Mouse (Mus musculus): ENCODE results near the gene Tbc1d4. TPM values are rescaled to one million over a fixed set of nuclear protein-coding genes. Genes with fewer than 3 reads are reported as not detected.
"Not testable (repeated sequence)": the region's sequence is repeated elsewhere in the genome, so short reads cannot be mapped to it uniquely, and the experiment has no call there.

Gene Tbc1d4
- total and polyA plus RNA-seq, 3 experiments: 20.6 to 72.9 (median 71.0) TPM

DNA sequence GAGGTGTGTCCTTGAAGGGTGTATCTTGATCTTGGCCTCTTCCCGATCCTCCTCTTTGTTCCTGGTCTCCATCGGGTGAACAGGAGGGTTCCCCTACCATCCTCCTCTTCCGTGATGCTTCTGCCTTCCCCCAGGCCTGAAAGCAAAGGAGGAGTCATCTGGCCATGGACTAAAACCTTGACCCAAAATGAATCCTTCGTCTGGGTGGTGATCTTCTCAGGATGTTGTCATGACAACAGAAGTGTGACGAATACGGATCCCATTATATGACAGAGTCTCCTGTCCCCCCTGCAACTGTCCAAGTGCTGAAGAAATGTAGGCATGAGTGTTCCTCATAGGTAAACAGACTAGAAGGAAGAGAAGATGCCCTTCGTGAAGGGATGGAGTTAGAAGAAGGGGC is 15.7 kb downstream of the Tbc1d4 start:
- no peak overlapping the region for H3K4me2 ChIP-seq (ENCODE audit: insufficient read depth, low read depth, poor library complexity, severe bottlenecking)
- peaks cover 3% of the 10 kb centered on the region for H3K9me3 ChIP-seq (replicated peaks; ENCODE audit: low read length)
- no peak overlapping the region for H3K9ac ChIP-seq (ENCODE audit: insufficient read depth, low read depth)
- H3K4me3 ChIP-seq (replicated peaks in 1 of 3; ENCODE audit: low read depth in 2 of 3, low read length in 2 of 3, poor library complexity in 1 of 3): no peak overlapping the region
- no peaks in the 10 kb centered on the region for H3K27me3 ChIP-seq (replicated peaks)
- in situ Hi-C loops (cut with MboI; ENCODE audit: low pct_ligation_motif_present, low pct_unique_long_range_greater_than_20kb, low sequenced_read_pairs): no loop called here
- H3K36me3 ChIP-seq (replicated peaks in 1 of 2; ENCODE audit: control insufficient read depth in 1 of 2, insufficient read depth in 1 of 2, low read length in 1 of 2): peaks cover 0 to 42% of the 10 kb centered on the region in 2 experiments
- H3K27ac ChIP-seq (ENCODE audit: insufficient read depth, low read depth): no peak overlapping the region
- no peak for DNase-seq (ENCODE audit: extremely low read depth)
- H3K4me1 ChIP-seq (ENCODE audit: control insufficient read depth in 1 of 2, insufficient read depth in 2 of 2): peaks cover 0 to under 1% of the 10 kb centered on the region in 2 experiments; a peak in 1 of 4 replicates
- TF ChIP-seq JUND (conservative IDR thresholded peaks at IDR 0.05; ENCODE audit: low read depth, low read length) (no peak), POLR2AphosphoS2 (IDR thresholded peaks at IDR 0.05; ENCODE audit: low read depth, low read length) (no peak), CHD1 (IDR thresholded peaks at IDR 0.05; ENCODE audit: low read depth, low read length) (no peak), USF2 (conservative IDR thresholded peaks at IDR 0.05; ENCODE audit: low read depth, low read length) (no peak), UBTF (IDR thresholded peaks at IDR 0.05; ENCODE audit: low read depth, low read length) (no peak), NRF1 (IDR thresholded peaks at IDR 0.05; ENCODE audit: low read depth, low read length) (no peak), HCFC1 (IDR thresholded peaks at IDR 0.05; ENCODE audit: low read depth, low read length) (no peak), ELF1 (IDR thresholded peaks at IDR 0.05; ENCODE audit: low read depth, low read length) (no peak)
- H3K79me2 ChIP-seq (replicated peaks; ENCODE audit: control insufficient read depth, extremely low read depth, insufficient read depth, poor library complexity, severe bottlenecking): no peaks in the 10 kb centered on the region
- dilution Hi-C loops (cut with MboI; ENCODE audit: extremely low pct_ligation_motif_present, extremely low pct_unique_long_range_greater_than_20kb, low sequenced_read_pairs): no loop called here

DNA sequence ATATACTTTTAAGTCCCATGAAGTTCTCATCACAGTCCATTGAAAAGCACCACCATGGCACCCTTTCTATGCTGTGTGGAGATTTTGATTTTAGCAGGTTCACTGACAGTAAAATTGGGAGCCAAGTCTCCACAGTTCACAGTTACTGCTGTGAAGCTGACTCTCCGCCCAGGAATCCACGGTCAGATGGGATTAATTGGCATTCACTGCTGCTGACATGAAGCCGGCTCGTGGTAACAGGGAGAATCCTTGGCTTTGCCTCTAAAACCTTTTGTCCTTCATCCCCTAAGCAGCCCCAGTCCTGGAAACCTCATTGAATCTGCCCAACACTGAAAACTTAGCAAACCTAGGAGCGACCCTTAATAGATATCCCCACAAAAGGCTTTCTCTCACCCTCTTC is 17.9 kb downstream of the Tbc1d4 start:
- H3K9ac ChIP-seq (ENCODE audit: insufficient read depth, low read depth): no peak overlapping the region
- dilution Hi-C loops (cut with MboI; ENCODE audit: extremely low pct_ligation_motif_present, extremely low pct_unique_long_range_greater_than_20kb, low sequenced_read_pairs): no loop called here
- in situ Hi-C loops (cut with MboI; ENCODE audit: low pct_ligation_motif_present, low pct_unique_long_range_greater_than_20kb, low sequenced_read_pairs): no loop called here
- H3K4me3 ChIP-seq (replicated peaks in 1 of 3; ENCODE audit: low read depth in 2 of 3, low read length in 2 of 3, poor library complexity in 1 of 3): no peak overlapping the region
- H3K9me3 ChIP-seq (replicated peaks; ENCODE audit: low read length): peaks cover 3% of the 10 kb centered on the region
- DNase-seq (ENCODE audit: extremely low read depth): no peak
- H3K79me2 ChIP-seq (replicated peaks; ENCODE audit: control insufficient read depth, extremely low read depth, insufficient read depth, poor library complexity, severe bottlenecking): no peaks in the 10 kb centered on the region
- no peaks in the 10 kb centered on the region for H3K27me3 ChIP-seq (replicated peaks)
- TF ChIP-seq SIN3A (IDR thresholded peaks at IDR 0.05; ENCODE audit: low read length) (no peak), NELFE (IDR thresholded peaks at IDR 0.05; ENCODE audit: low read depth, low read length) (no peak), ZMIZ1 (IDR thresholded peaks at IDR 0.05; ENCODE audit: low read depth, low read length) (no peak), ETS1 (conservative IDR thresholded peaks at IDR 0.05; ENCODE audit: low read depth, low read length) (no peak), JUN (IDR thresholded peaks at IDR 0.05; ENCODE audit: insufficient read depth, low read depth, low read length) (no peak), RAD21 (IDR thresholded peaks at IDR 0.05; ENCODE audit: low read depth, low read length) (no peak), UBTF (IDR thresholded peaks at IDR 0.05; ENCODE audit: low read depth, low read length) (no peak), NRF1 (IDR thresholded peaks at IDR 0.05; ENCODE audit: low read depth, low read length) (no peak), E2F4 (IDR thresholded peaks at IDR 0.05; ENCODE audit: insufficient replicate concordance, low read depth, low read length) (no peak), TBP (conservative IDR thresholded peaks at IDR 0.05; ENCODE audit: low read depth, low read length) (no peak), CTCF (conservative IDR thresholded peaks at IDR 0.05 in 1 of 2, IDR thresholded peaks at IDR 0.05 in 1 of 2; ENCODE audit: low read depth in 2 of 2, low read length in 2 of 2) (no peak), RCOR1 (conservative IDR thresholded peaks at IDR 0.05; ENCODE audit: low read depth, low read length) (no peak), HCFC1 (IDR thresholded peaks at IDR 0.05; ENCODE audit: low read depth, low read length) (no peak), IRF4 (IDR thresholded peaks at IDR 0.05; ENCODE audit: low read depth, low read length) (no peak)
- H3K36me3 ChIP-seq (replicated peaks in 1 of 2; ENCODE audit: control insufficient read depth in 1 of 2, insufficient read depth in 1 of 2, low read length in 1 of 2): peaks cover 0 to 35% of the 10 kb centered on the region in 2 experiments
- H3K27ac ChIP-seq (ENCODE audit: insufficient read depth, low read depth): no peak overlapping the region
- no peak overlapping the region for H3K4me2 ChIP-seq (ENCODE audit: insufficient read depth, low read depth, poor library complexity, severe bottlenecking)
- peaks cover 0 to 7% of the 10 kb centered on the region in 2 experiments; a peak in 1 of 4 replicates for H3K4me1 ChIP-seq (ENCODE audit: control insufficient read depth in 1 of 2, insufficient read depth in 2 of 2)

DNA sequence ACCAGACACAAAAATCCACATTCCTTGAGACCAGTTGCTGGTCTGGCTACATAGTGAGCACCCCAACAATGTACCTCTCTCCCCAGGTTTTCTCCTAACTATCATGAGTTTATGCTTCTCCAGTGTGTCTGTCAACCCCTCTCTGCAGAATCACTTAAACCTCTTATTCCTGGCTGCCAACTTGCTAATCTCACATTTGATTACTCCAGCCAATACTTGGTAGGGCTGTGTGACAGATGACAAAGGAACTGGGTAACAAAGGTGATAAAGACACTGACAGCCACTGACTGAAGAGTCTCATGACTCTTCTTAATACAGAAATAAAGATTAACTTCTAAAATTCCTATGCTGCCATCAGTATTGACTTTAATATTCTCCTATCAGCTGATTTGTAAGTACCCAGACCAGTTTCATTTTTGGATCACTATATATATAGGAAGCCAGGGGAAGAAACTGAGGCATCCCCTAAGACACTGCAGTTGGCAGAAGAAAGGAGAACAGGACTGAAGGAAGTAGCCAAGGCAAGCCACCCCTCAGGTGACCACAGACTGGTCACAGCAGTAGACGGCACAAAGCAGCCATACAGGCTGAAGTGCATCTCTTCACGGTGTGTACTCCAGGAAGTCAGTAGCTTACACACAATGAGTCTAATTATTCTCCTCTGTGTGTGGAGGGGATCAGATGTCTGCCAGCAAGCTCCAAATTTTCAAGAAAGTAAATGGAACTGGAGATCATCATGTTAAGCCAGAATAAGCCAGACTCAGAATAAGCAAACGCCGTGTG is 20.6 kb downstream of the Tbc1d4 start:
- dilution Hi-C loops (cut with MboI; ENCODE audit: extremely low pct_ligation_motif_present, extremely low pct_unique_long_range_greater_than_20kb, low sequenced_read_pairs); DNase-seq (ENCODE audit: extremely low read depth); H3K4me2 ChIP-seq (ENCODE audit: insufficient read depth, low read depth, poor library complexity, severe bottlenecking); H3K4me1 ChIP-seq (ENCODE audit: control insufficient read depth in 1 of 2, insufficient read depth in 2 of 2); H3K79me2 ChIP-seq (replicated peaks; ENCODE audit: control insufficient read depth, extremely low read depth, insufficient read depth, poor library complexity, severe bottlenecking); H3K4me3 ChIP-seq (replicated peaks in 1 of 3; ENCODE audit: low read depth in 2 of 3, low read length in 2 of 3, poor library complexity in 1 of 3); H3K9me3 ChIP-seq (replicated peaks; ENCODE audit: low read length); H3K27ac ChIP-seq (ENCODE audit: insufficient read depth, low read depth); H3K9ac ChIP-seq (ENCODE audit: insufficient read depth, low read depth); in situ Hi-C loops (cut with MboI; ENCODE audit: low pct_ligation_motif_present, low pct_unique_long_range_greater_than_20kb, low sequenced_read_pairs); H3K27me3 ChIP-seq (replicated peaks): not testable (repeated sequence)
- peaks cover 0 to 30% of the 10 kb centered on the region in 2 experiments for H3K36me3 ChIP-seq (replicated peaks in 1 of 2; ENCODE audit: control insufficient read depth in 1 of 2, insufficient read depth in 1 of 2, low read length in 1 of 2)

All from CH12.LX (cell line).